Mouse (Mus musculus) c-Kit-positive CD71-positive TER-119-negative erythroid progenitor cells, embryonic 14.5 days (primary cell): ENCODE measurements around the gene Slc35e1.

Experiments
- DNase-seq: peaks from one replicate; pipeline ENCODE4 v3.0.0-alpha.2; 2013; ENCODE audit warnings: low read depth

Slc35e1 gene

DNA sequence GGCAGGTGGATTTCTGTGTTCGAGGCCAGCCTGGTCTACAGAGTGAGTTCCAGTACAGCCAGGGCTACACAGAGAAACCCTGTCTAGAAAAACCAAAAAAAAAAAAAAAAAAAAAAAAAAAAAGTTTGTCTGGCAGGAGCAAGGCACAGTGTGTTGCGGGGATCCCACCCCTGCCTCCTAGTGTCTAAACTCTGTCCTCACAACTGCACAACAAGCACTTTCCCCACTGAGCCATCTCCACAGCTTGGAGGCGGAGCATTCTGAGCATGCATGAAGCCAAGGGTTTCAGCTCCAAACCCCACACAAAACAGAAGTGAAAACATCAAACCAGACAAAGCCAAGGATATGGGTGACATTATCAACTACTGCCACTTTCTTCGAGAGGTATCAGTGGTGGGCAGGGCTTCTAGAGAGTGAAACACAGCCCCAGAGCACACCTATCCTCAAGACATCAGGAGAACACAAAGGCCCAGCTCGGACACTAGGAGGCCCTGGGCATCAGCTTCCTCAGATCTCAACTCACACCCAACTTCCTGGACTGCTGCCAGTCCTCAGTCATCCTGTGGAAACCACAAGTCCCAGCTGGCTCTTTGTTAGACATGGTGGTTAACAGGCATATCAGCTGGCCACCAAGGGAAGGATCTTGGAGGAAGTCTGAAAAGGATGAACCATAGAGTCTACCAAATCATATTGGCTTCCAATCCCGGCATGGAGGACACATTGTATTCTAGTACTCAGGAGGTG is 6.8 kb downstream of the Slc35e1 start:
- DNase-seq = no peak

DNA sequence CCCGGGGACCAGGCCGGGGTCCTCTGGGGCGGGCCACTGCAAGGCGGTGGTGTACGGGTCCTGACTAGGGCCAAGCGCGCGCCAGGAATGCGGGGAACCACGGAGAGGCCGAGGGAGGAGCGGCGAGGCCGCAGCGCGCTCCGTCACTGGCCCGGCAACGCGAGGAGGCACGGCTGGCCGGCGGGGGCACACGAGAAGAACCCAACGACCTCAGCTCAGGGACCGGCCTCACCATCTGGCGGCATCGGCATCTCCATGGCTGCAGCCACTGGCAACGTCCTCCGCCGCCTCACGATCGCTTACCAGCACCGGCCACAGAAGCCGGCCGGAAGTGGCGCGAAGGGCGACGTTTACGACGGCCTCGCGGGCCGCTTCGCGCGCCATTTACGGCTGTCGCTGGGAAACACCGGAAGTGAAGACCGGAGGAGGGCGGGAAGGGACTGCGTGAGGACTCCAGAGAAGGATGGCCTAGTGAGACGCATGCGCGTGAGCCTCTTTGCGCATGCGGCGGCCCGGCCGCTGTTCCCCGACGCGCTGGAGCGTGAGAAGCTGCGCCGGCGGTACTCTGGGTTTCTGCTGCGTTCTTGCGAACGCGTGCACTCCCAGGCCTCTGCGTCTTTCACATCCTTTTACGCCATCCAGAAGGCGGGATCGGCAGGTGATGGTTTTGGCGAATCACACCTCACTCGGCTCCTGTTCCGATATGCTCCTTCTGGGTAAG is 17.4 kb downstream of the Slc35e1 start, which contains the start of gene Cherp:
Gene Cherp, minus strand, starts transcription at position 401 of the 721 bp plus-strand sequence.
- DNase-seq = peak; percentile 95

DNA sequence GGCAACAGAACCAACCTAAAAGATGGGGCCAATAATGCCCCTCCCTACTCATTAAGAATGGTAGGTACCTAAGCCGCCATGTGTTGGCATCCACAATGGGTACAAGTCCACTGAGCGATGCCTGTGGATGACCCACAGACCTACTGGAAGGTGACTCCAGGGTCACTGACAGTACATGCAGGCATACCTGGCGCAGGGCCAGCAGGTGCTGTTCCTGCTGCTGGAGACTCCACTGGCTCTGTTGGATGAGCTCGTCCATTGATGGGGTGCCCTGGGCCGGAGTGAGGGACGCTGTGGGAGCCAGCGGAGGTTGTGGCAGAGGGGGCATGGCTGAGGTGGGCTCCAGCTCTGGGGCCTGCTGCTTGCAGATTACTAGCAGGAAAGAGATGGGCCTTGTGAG is 21.7 kb downstream of the Slc35e1 start:
- no peak for DNase-seq

DNA sequence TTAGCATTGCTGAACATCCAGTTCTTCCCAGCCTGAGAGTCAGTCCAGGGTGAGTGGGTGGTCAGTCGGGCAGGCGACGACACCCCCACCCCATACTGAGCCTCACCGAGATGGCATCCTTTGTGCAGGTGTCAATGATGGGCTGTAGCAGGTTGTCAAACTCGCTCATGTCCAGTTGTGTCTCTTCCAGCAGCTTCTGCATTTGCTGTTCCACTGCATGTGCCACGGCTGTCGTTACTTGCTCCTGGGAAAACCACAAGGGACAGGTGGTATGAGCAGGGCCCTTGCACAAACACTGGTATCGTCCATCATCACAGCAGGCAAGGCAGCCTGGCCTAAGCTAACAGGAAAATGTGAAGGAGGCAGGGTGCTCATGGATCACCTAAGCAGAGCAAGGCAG is 22.4 kb downstream of the Slc35e1 start:
- no peak for DNase-seq

DNA sequence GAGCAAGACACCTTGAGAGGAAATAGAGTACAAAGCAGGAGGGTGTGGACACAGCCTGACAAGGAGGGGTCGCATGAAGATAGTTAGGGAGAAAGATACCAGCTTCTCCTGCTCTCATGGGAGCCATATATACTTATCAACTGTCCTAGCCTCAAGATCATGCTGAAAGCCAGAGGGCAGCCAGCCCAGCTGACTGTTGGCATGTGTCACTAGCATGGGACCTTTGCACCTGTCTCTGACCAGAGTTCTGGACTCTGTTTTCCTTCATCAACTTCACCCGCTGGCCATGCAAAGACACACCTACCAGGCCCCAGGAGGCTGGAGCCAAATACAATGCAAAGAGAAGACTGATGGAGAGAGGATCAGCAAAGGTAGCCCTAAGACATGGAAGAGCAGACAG is 23.2 kb downstream of the Slc35e1 start:
- DNase-seq = no peak

DNA sequence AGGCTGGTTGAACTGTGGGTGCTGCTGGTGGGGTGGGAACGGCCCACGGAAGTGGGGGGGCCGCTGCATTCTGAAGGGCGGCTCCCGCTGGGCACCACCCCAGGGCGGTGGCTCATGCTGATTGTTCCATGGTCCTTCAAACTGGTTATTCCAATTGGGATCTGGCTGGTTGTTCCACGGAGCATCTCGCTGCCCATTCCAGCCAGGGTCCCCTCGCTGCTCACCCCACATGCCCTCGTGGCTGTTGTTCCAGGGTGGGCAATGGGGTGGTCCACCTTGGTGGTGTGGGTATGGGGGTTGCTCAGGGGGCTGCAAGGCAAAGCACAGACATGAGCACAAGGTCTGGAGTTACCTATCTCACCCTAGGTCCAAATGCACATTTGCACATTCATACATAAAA is 28.2 kb downstream of the Slc35e1 start:
- no peak for DNase-seq

DNA sequence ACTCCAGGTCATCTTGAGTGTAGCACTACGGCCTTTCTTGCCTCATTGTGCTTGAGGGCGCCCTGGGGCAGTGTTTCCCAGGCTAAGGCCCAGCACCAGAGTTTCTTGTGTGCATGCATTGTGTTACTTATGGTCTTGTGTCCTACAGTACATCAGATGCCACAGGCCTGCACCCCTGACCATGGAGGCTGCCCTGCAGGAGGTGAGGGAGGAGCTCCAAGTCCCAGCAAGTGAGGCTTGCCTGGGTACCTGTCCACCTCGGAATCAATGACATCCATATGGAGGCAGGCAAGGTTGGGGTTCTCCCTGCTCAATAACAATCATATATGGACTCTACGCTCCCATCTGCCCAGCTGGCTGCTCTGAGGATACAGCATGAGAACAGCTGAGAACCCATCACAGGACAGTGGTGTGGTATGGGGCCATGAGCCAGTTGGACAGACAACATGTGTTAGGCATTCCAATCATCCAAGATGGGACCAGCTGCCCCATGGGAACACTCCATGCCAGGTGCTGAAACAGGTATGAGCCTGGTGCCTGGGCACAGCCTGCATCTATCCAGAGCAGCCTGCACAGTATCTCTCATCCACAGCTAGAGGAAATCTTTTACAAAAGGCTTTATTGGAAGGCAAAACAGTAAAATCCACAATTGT is 32.4 kb downstream of the Slc35e1 start:
- DNase-seq = no peak

DNA sequence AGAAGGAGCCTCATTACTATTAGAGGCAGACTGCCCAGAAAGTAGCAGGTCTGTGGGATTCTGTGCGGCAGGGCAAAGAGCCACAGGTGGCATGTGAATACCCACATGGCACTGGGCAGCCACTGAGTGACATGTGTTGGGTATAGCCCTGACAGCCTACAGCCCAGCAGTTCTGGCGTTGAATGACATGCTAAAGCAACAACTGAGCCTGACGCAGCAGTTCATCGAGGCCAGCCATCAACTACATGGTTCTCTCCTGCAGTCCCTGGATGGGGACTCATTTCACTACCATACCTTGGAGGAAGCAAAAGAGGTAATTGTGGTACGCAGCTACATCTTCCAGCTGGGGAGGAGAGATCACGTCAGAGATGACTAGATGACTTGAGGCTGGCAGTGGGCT is 34.0 kb downstream of the Slc35e1 start:
- DNase-seq = no peak

DNA sequence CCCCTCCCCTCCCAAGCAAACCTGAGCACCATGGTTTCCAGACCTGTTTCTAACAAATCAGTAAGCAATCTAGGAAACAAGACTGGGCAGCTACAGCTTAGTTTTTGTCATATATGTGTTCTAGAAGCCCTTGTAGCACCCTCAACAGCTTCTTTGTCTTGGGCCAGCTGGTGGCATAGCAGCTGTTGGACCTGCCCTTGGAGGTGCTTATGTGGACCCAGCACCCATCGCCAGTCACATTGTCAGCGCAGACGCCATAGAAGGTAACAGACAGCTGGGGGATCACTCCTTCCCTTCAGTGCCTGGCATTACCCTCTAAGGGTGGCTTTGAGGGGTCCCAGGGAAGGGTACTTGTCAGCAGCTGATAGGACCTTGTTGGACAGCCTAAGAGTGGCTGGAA is 34.6 kb downstream of the Slc35e1 start:
- DNase-seq = no peak

DNA sequence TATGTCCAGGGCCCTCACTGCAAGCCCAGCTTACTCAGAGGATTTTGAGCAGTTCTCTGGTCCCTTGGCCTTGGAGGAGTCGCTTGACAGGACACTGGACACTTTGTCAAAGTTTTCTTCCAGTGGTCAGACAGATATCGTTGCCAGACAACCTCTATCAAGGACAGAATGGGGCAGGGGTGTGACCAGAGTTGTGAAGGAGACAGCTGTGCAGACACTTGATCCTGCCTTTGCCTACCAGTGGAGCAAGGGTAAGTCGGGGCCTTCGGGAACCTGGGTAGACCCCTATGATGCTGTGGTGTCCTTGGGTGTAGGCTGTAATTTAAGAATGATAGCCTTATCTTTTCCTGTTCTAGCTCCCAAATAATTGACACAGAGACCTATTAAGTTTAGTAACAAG is 37.1 kb downstream of the Slc35e1 start:
- DNase-seq = no peak

DNA sequence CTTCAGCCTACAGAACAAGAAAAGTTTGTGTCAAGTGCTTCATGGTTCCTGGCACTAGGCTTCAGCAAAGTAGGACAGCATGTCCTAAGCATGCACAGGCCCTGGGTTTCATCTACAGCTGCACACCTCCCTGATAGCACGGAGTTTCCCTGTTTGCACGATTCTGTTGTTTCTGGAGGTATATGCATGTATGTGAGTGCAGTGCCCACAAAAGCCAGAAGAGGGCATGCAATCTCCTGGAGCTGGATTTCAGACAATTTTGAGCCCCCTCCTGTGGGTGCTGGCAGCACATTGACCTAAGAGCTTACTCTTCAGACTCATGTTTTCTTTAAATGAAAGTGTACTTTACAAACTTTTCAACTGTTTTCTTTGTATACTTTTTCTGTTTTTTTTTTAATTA is 38.5 kb downstream of the Slc35e1 start:
- DNase-seq = no peak

DNA sequence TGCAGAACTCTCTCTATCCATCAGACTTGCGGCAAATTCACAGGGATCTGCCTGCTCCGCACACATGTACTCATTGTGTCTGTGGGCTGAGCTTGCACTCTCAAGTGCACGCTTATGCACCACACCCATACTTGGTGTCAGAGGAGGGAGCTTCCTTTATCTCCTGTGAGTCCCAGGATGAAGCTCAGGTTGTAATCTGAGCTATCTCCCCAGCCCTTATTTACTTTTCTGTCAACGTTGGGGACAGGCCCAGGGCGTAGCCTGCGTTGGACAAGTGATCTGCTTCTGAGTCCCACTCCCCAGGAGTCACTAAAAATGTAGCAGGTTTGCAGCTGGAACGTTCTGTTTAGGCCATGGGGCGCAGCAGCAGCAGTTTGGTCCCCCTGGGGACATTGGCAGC is 40.9 kb downstream of the Slc35e1 start:
- DNase-seq = no peak

DNA sequence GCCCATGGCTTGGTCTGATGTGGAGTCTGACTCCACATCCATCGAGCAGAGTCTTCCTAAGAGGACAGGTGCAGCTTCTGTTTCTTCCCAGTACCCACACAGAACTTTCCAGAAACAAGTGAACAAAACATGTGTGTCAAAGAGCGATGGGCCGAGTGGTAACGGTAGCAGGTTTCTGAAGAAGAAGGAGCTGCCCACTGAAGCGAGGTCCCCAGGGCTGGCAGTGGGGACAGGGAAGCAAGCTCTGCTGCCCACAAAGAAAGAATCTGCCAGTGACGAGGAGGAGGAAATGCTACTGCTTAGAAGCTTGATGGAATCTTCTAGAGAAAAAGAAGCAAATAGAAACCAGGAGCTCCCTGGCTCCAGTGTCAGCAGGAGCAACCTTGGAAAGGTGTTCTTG is 47.3 kb downstream of the Slc35e1 start:
- no peak for DNase-seq

DNA sequence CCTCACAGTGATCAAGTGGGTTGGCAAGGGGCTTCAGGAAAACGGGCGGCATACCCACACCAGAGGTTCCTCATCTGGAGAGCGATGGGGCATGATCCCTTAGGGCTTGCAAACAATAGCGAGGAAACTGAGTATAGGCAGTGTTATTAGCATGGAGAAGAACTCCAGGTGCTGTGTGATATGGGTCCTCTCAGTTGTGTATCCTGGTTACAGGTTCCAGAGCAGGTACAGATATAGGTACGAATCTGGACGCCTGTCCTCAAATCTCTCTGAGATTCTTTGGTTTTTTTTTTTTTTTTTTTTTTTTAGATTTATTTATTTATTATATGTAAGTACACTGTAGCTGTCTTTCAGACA is 48.4 kb downstream of the Slc35e1 start:
- DNase-seq = no peak

DNA sequence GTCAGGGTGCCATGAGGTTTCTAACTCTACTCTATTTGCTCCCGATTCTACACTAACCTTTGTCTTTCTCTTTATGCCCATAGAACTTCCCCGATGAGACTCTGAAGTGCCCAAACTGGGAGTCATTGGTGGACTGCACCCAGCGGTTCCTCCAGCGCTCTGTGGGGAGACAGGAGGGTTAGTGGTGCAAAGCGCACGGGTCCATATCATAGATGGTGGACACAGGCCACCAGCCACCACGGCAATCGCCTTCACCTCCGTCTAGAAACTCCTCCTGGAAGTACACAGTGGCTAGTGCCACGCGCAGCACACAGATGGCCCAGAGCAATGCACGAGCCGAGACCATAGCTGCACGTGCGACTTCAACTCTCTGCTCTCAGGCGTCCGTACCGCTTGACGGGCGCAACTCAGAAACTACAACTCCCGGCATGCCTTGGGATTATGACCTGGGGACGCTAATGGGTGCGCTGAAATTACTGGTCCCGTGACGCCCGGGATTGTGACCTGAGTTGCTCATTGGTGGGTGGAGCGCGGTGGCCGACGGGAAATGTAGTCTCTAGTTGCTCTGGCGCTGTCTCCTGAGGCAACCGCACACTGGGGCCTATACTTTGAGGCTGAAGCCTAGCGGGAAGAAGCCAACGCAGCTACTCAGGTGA is 48.9 kb downstream of the Slc35e1 start, which contains the start of the genes Calr3 and 1700030K09Rik:
Gene Calr3, minus strand, starts transcription at position 533 of the 656 bp plus-strand sequence.
Gene 1700030K09Rik, plus strand, starts transcription at position 543 of the 656 bp plus-strand sequence.
- peak; percentile 99 for DNase-seq

DNA sequence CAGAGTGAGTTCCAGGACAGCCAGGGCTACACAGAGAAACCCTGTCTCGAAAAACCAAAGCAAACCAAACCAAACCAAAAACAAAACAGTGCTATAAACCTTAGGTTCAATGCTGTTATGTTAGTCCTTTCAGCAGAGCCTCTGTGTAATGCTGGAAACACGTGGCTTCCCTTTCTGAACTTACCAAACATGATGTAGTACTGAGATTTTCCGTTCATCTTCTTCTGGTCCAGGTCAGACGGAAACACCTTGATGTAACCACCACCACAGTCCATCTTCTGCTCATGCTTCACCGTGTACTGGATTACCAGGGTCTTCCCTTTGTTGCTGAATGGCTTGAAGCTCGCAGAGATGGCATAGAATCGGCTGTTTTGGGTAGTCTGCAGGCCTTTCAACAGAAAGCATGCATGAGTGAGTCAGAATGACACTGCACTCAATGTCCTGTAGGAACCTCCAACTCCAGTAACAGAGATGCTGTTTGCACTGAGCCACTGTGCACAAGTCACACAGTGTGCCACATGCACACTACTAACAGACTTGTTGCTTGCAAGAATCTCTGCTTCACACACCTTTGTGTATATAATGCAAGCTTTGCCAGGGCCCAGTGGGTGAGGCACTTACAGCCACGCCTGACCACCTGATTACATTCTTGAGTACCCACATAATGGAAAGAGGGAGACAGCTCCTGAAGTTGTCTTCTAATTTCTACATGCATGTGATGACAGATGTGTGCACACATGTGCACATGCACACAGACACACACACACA is 54.0 kb downstream of the Slc35e1 start:
- no peak for DNase-seq

DNA sequence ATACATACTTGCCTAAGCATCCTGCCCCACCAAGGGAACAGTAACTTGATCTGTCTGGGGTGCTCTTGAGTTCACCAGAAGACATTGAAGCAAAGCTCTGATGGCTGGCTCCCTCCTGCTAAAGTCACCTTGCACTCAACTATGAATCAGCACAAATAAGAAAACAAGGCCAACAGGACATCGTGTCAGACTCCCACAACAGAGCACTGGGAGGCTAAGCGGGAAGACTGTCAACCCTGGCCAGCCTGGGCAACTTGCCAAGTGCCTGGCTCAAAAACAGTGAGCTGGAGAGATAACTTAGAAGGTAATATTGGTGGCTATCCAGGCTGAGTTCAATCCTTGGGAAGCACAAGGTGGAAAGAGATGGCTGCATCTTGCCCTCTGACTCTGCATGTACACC is 57.5 kb downstream of the Slc35e1 start:
- no peak for DNase-seq
